Mouse (Mus musculus): ENCODE measurements around the gene Slc22a3.

Gene Slc22a3

GRCm38 (mm10) chr17:12507654-12508204 lies at the start of gene Slc22a3:
Slc22a3 (minus strand) TSS chr17:12507704.
- DNase-seq (ENCODE audit: low read depth, low spot score): no peak

DNA sequence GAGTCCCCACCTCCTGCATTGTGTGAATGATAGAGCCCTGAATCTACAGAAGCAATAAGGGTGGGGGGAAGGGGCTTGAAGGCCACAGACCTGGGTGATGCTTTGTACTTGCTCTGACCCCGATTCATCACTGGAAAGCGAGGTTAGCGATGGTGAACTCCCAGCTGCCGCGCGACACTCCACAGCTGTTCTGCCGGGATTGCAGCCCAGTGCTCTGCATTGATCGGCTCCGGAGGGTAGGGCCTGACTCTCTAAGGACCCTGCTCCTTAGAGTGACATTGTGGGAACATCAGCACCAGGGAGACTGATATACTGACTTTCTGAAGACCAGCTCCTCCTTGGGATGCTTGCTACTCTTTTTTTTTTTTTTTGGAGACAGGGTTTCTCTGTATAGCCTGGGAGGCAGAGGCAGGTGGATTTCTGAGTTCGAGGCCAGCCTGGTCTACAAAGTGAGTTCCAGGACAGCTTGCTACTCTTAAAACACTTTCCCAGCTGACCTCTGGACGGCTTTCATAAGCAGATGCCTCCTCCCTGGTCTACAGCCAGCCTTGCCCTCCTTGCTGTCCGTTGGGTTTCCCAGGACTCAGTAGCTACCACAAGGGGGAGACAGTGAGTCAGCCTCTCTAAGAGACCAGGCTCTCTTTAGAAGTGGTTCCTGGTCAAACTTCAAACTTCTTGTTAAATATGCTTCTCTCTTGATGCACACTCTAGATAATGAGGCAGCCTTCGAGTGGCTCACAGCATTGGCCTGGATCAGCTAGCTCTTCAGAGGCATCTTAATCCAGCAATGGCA lies 27.0 kb upstream of the Slc22a3 start:
- DNase-seq (ENCODE audit: low read depth, low spot score): peak; percentile 75

DNA sequence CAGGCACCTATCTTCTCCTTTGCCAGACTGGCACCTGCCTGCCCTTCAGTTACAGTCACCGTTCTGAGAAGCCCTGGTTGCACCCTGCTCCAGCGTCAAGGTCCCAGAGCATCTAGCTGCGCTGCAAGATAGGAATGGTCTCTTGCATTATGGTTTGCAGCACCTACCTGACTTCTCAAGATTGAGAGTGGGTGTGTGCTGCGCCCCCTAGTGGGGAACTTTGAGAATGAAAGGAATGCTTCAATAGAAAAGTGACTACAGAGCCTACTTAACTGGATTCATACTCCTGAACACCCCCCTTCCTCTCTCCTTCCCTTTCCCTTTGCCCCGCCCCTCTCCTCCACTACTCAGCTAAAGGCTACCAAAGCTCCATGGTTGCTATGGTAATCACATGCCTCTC lies 24.6 kb upstream of the Slc22a3 start:
- DNase-seq (ENCODE audit: low read depth, low spot score): peak; percentile 35

DNA sequence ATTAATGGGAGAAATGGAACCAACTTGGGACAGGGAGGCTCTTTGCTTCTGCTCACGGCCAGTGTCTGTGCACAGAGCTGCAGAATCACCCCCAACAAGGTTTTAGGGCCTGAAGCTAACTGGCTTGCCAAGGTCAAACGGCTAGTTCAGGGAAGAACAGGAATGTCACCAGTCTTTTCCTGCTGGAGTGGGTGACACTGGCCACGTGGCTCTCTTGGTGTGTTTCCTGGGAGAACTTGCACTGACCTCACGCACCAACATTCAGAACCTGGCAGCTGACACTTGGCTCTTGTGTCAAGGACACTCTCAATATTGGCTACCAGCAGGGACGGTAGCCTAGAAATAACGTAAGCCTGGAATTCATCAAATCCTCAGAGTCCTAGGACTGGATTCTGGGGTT lies 22.6 kb upstream of the Slc22a3 start:
- DNase-seq (ENCODE audit: low read depth, low spot score): no peak

- no peak for DNase-seq (ENCODE audit: low read depth, low spot score)
Measured at GRCm38 (mm10) chr17:12529384-12529985, 22.0 kb upstream of the Slc22a3 start.

DNA sequence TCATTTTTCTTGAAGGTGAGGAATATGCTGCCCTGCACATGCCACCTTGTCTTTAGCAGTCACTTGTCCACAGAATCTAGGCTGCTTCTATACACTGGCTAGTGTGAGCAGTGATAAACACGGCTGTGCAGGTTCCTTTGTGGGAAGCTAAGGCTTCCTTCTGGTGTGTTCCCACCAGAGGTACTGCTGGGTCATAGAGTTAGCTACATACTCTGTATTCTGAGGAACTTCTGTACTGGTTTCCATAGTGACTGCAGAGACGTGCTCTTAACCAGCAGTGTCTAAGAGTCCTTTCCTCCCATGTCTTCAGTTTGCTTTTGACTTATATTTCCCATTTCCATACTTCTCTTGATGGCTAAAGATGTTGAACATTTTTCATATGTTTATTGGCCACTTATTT lies 11.6 kb upstream of the Slc22a3 start:
- no peak for DNase-seq (ENCODE audit: low read depth, low spot score)

- peak; percentile 18 for DNase-seq (ENCODE audit: low read depth, low spot score)
Measured at GRCm38 (mm10) chr17:12518194-12518593, 10.7 kb upstream of the Slc22a3 start.

DNA sequence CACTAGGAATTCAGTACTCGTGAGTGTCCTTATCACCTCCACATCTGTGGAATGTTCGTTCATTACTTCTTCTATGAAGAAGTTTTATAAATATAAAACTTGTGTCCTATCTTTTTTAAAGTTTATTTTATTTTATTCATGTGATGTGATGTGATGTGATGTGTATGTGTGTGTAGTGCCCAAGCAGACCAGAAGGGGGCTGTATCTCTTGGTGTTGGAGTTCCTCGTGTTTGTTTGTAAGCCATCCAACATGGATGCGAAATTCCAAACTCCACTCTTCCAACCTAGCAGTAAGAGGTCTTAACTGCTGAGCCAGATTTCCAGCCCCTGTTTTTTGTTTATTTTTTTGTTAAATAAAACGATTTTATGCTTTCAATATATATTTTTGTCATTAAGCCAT lies 6.5 kb upstream of the Slc22a3 start:
- DNase-seq (ENCODE audit: low read depth, low spot score): no peak

DNA sequence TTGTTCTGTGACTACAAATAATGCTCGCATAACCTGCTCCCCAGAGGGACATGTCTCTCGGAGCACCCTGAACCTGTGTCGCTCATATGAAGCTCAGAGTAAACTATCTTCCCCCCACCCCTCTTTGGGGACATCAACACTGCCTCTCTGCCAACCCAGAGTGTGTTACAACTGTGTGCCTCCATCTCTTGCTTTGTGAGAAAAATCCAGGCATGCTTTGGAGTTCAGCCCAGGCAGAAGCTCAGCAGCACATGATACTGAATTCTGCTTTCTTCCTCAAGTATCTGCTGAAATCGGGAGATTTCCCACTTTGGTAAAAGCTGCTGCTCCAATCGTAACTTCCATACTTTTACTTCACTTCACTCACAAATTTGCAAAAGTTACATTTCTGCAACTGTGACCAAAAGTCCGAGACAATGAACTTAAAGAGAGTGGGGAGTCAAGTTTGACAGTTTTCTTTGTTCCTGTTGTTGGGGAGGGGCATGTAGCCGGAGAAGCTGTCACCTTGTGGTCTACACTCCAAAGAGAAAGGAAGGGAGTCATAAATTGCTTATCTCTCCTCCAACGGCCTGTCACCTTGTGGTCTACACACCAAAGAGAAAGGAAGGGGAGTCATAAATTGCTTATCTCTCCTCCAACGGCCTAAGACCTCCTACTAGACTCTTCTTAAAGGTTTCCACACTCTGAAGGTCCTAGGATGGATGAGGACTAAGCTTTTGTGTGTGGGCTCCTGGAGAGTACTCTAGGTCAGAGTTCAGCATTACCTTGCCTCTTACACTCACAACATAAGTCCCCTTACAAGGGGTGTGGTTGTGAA lies 5.8 kb upstream of the Slc22a3 start:
- DNase-seq (ENCODE audit: low read depth, low spot score): no peak

DNA sequence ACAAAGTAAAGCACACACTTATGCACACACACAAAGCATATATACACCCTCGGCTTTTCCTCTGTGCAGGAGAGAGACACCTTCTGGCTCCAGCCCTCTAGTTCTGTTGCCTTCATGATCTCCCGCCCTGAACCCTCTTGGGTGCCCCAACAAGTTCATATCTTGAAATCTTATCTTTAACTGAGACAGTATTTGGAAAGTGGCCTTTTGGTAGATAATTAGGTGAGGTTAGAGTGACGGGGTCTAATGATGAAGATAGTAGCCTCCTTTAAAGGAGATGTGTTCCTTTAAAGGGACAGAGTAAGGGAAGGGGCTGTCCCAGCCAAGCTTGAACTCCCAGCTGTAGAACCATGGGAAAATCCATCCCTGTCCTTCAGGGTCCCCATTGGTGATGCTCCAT lies 3.7 kb upstream of the Slc22a3 start:
- no peak for DNase-seq (ENCODE audit: low read depth, low spot score)

GRCm38 (mm10) chr17:12508376-12508775 lies 872 bp upstream of the Slc22a3 start:
- no peak for DNase-seq (ENCODE audit: low read depth, low spot score)

DNA sequence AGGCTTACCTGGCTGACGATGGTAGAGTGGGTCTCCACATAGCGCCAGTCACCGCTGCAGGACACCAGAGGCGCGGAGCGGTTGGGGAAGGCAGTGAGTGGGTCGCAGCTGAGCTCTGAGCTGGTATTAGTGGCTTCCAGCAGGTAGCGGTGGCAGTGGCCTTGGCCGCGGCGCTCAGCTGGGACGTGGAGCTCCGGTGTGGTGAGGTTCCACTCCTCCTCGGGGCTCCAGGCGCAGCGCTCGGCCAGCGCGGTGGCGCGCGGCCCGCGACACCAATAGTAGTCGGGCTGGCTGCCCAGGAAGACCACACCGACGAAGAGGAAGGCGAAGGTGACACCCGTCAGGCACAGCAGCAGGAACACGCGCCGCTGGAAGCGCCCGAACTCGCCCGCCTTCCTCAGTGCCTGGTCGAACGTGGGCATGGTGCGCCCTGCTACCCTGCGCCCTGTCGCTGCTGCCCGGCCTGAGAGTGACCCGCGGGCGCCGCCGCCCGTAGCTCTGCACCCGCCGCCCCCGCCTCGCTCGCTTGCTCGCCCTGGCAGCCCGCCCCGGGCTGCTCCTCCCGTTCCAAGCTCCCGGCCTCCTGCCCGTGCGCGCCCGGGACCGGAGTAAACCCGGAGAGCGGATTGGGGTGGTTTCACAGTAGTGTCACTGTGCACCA lies 471 bp downstream of the Slc22a3 start:
- no peak for DNase-seq (ENCODE audit: low read depth, low spot score)

DNA sequence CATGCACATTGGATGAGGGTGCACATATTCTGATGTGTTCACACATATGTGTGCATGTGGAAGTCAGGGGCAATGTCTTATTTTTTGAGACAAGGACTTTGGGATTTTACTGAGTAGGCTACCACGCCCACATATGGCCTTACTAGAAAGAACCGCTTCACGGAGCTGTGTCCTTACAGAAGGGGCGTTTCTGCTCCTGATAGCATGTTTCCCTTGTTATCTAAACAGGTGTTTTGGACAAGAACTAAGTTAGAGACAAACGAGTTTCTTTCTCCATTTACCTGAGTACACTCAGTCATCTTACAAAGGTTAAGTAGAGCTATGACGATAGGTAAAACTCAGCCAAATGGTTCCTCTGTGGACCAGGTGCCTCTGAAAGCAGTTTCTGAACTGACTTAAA lies 1.8 kb downstream of the Slc22a3 start:
- no peak for DNase-seq (ENCODE audit: low read depth, low spot score)

DNA sequence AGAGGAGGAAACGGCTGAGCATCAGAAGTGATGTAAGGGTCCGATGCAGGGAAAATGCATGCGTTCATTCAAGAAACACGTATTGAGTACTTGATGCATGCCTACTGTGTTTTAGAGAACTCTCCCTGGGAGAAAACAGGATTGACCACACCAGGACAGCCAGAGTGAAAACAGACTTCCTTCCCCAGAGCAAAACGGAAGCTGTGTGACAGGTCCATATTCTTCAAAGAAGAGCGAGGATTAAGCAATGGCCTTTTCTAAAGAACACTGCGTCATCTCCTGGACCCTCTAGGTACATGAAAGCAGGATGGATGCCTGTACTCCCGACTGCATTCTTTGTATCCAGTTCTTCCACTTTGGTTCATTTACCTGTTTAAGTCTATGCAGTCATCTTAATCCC lies 8.1 kb downstream of the Slc22a3 start:
- DNase-seq (ENCODE audit: low read depth, low spot score): no peak

GRCm38 (mm10) chr17:12495558-12495957 lies 11.9 kb downstream of the Slc22a3 start:
- DNase-seq (ENCODE audit: low read depth, low spot score): no peak

DNA sequence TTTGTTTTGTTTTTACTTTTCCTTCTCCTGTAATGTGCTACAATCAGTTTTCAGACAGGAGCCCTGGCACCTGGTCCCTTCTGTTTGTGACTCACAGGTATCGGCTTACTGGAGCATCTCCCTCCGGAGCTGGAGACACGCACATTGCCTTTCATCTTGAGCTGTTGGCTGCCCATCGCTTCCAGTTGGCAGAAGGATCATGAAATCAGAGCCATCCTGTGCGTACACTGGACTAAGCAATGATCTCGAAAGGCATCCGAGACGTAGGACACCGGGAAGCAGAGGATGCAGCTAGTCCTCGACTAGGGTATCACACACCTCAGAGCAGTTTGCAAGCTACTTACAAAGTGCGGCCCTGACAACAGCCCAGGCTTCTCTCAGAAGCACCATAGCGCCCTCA lies 15.9 kb downstream of the Slc22a3 start:
- peak; percentile 69 for DNase-seq (ENCODE audit: low read depth, low spot score)

GRCm38 (mm10) chr17:12489888-12490287 lies 17.6 kb downstream of the Slc22a3 start:
- DNase-seq (ENCODE audit: low read depth, low spot score): no peak

GRCm38 (mm10) chr17:12485657-12486056 lies 21.8 kb downstream of the Slc22a3 start:
- no peak for DNase-seq (ENCODE audit: low read depth, low spot score)

DNA sequence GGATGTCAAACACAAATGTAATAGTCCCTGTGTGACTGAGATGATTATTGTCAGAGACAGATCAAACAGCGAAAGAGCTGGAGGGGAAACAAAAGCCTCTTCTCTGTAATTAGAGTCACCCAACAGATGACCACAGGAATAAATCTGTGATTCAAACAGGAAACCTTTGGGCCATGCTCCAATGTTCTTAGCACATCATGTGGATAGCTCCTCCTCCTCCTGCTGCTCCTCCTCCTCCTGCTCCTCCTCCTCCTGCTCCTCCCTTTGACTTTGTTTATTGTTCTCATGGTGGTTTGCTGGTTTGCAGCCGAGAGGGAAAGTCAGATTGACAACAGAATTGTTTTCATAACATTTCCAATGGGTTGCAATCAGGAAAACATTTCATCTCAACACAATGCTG lies 28.1 kb downstream of the Slc22a3 start:
- no peak for DNase-seq (ENCODE audit: low read depth, low spot score)

- no peak for DNase-seq (ENCODE audit: low read depth, low spot score)
Measured at GRCm38 (mm10) chr17:12474509-12475083, 32.9 kb downstream of the Slc22a3 start.

DNA sequence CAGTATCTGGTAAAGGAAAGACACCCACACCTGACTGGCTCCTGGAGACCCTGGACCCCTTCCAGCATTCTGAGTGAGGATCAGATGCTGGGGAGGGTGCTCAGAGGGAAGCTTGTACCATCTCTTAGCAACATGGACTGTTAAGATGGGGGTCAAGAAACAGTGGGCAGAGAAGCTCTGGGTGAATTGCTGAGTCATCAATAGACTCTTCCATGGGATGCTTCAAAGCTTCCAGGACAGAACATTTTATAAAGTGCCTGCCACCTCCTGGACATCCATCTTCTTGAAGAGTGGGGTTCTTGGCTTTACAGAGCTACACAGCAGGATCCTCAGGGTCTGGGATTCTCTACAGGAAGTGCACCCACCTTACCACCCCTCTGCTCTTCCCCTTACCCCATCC lies 35.0 kb downstream of the Slc22a3 start:
- no peak for DNase-seq (ENCODE audit: low read depth, low spot score)
